Mouse (Mus musculus) forebrain, embryonic 14.5 days (tissue): ENCODE results near the gene Rel. TPM values are rescaled to one million over a fixed set of nuclear protein-coding genes. Genes with fewer than 3 reads are reported as not detected.

Experiments
- polyA plus RNA-seq: library from polyadenylated mRNA; unstranded; fragments of >200 nt; fragmentation: Nextera tagmentation; extraction: Ambion mirVana; gene quantifications from 2 replicates; pipeline ENCODE4 v1.2.1, GENCODE M21; 2014

The Rel gene
- polyA plus RNA-seq, 1 experiment from 2014 or later = 0.30 TPM

Other genes with a start within 250 kb of the Rel start
- gene 1700093K21Rik, start 249.8 kb downstream of the Rel start, polyA plus RNA-seq = not detected in 2 replicates
- gene 0610010F05Rik, start 137.3 kb downstream of the Rel start, polyA plus RNA-seq = 140 and 171 TPM in 2 replicates
- 13.4 and 14.7 TPM in 2 replicates for gene Pus10, start 105.3 kb downstream of the Rel start, polyA plus RNA-seq
- gene Pex13, start 105.0 kb downstream of the Rel start, polyA plus RNA-seq = 36.6 and 37.0 TPM in 2 replicates
- gene Papolg, start 124.3 kb upstream of the Rel start, polyA plus RNA-seq = 28.9 and 31.6 TPM in 2 replicates